In genomic region chr3:51366926-51367325, GRCm38 (mm10) we compare ENCODE assay signal across 13 mouse cellular contexts.
"Had no signal": no experiment of that assay in that cellular context is flagged by ENCODE, and none has a peak within 500 bp of the region (broad histone marks: within the 10 kb centered on the region; RNA-seq: fewer than 3 reads in every experiment).

No protein-coding gene starts in this region.

- H3K4me3 ChIP-seq: limb, embryonic 13.5 days; midbrain, embryonic 15.5 days; neural tube, embryonic 13.5 days had no signal

- H3K36me3 ChIP-seq: limb, embryonic 13.5 days; midbrain, embryonic 15.5 days; neural tube, embryonic 13.5 days had no signal

- ATAC-seq: inflammation-experienced regulatory T-cells, adult 6 months; intestine, postnatal 0 days; midbrain, embryonic 15.5 days had no signal

- H3K9me3 ChIP-seq: limb, embryonic 13.5 days; midbrain, embryonic 15.5 days; neural tube, embryonic 13.5 days had no signal

- H3K27ac ChIP-seq: kidney, postnatal 0 days; limb, embryonic 13.5 days; midbrain, embryonic 15.5 days; neural tube, embryonic 13.5 days had no signal

- DNase-seq: kidney, adult 9 months; left cerebral cortex, postnatal 4 days; lung, adult 18-20 months; lung, postnatal 36 days; retina, postnatal 1 day; thymus, postnatal 4 days had no signal

- H3K4me2 ChIP-seq: limb, embryonic 13.5 days; midbrain, embryonic 11.5 days; midbrain, embryonic 15.5 days; neural tube, embryonic 13.5 days had no signal

- H3K9ac ChIP-seq: limb, embryonic 13.5 days; midbrain, embryonic 15.5 days; neural tube, embryonic 13.5 days had no signal
